10 mouse cellular contexts compared by ENCODE assay signal in genomic region chr7:19520032-19520431, GRCm38 (mm10). TPM values are rescaled to one million over a fixed set of nuclear protein-coding genes. Genes with fewer than 3 reads are reported as not detected.
DNase-seq lines count a peak whose midpoint lies in the region; ATAC-seq and TF ChIP-seq lines count a peak whose summit lies in the region.
"Had no signal": no experiment of that assay in that cellular context is flagged by ENCODE, and none has a peak within 500 bp of the region (broad histone marks: within the 10 kb centered on the region; RNA-seq: fewer than 3 reads in every experiment).

No protein-coding gene starts in this region.

- no peak for ATAC-seq in heart, postnatal 0 days (ENCODE audit: insufficient read depth, low read depth)
- ATAC-seq in embryonic facial prominence, embryonic 14.5 days (ENCODE audit: low read depth): no peak
- ATAC-seq in granulocyte monocyte progenitor cell, adult 5-6 weeks (replicated peaks; ENCODE audit: poor library complexity, severe bottlenecking): no peak

- peak overlapping the region; percentile 59 for H3K4me2 ChIP-seq in heart, postnatal 0 days (ENCODE audit: low read depth, low read length)
- H3K4me2 ChIP-seq in embryonic facial prominence, embryonic 14.5 days (ENCODE audit: low read depth, low read length): peak overlapping the region; percentile 43

- no peak for TF ChIP-seq EP300 in heart, postnatal 0 days (IDR thresholded peaks at IDR 0.05; ENCODE audit: low read depth)

- H3K27ac ChIP-seq in heart, postnatal 0 days (ENCODE audit: low read depth): no peak overlapping the region
- H3K27ac ChIP-seq in embryonic facial prominence, embryonic 14.5 days (replicated peaks; ENCODE audit: low read depth, low read length): no peak overlapping the region
- H3K27ac ChIP-seq in limb, embryonic 10.5 days: peak overlapping the region; percentile 47; the same call in 1 of the 2 replicates
- H3K27ac ChIP-seq: left cerebral cortex, adult 2 months had no signal

- peak overlapping the region; percentile 41; the same call in 1 of the 2 replicates for H3K9ac ChIP-seq in heart, postnatal 0 days (replicated peaks; ENCODE audit: low read depth, low read length)
- H3K9ac ChIP-seq in embryonic facial prominence, embryonic 14.5 days (ENCODE audit: low read depth, low read length): peak overlapping the region; percentile 53

- H3K4me3 ChIP-seq in heart, postnatal 0 days (ENCODE audit: low read depth, low read length): peak overlapping the region; percentile 34
- H3K4me3 ChIP-seq in embryonic facial prominence, embryonic 14.5 days (ENCODE audit: low read depth, low read length): peak overlapping the region; percentile 14; the same call in 1 of the 2 replicates
- peak overlapping the region; percentile 42 for H3K4me3 ChIP-seq in limb, embryonic 10.5 days
- H3K4me3 ChIP-seq: left cerebral cortex, adult 2 months had no signal

- peaks cover 18% of the 10 kb centered on the region for H3K4me1 ChIP-seq in heart, postnatal 0 days (ENCODE audit: control insufficient read depth, insufficient read depth)
- peaks cover 8% of the 10 kb centered on the region for H3K4me1 ChIP-seq in embryonic facial prominence, embryonic 14.5 days (ENCODE audit: control insufficient read depth, insufficient read depth, low read length)
- peaks cover 46% of the 10 kb centered on the region for H3K4me1 ChIP-seq in limb, embryonic 10.5 days

- H3K36me3 ChIP-seq in heart, postnatal 0 days (replicated peaks; ENCODE audit: control insufficient read depth, insufficient read depth, low read length): no peaks in the 10 kb centered on the region
- no peaks in the 10 kb centered on the region for H3K36me3 ChIP-seq in embryonic facial prominence, embryonic 14.5 days (ENCODE audit: control insufficient read depth, insufficient read depth, low read length)
- H3K36me3 ChIP-seq in limb, embryonic 10.5 days: no peaks in the 10 kb centered on the region

- intact Hi-C loops in heart, postnatal 25 days (cut with DNase I): no loop called here

- H3K9me3 ChIP-seq in heart, postnatal 0 days (replicated peaks; ENCODE audit: control insufficient read depth, low read length): no peaks in the 10 kb centered on the region
- H3K9me3 ChIP-seq in embryonic facial prominence, embryonic 14.5 days (ENCODE audit: control insufficient read depth, low read length): no peaks in the 10 kb centered on the region
- H3K9me3 ChIP-seq in limb, embryonic 10.5 days (replicated peaks): no peaks in the 10 kb centered on the region

- 7% methylated on average over 23 of the region's 23 CpGs for WGBS in heart, postnatal 0 days
- 11% methylated on average over 15 of the region's 23 CpGs for WGBS in embryonic facial prominence, embryonic 14.5 days
- WGBS in limb, embryonic 10.5 days: 4% methylated on average over 23 of the region's 23 CpGs

- no peak for DNase-seq in heart, postnatal 0 days (ENCODE audit: low spot score)
- no peak for DNase-seq in heart, postnatal 25 days (ENCODE audit: low spot score)
- no peak for DNase-seq in embryonic facial prominence, embryonic 14.5 days (ENCODE audit: low spot score)
- DNase-seq in limb, embryonic 10.5 days (ENCODE audit: low spot score): peak; percentile 61
- DNase-seq in neural tube, embryonic 10.5 days (ENCODE audit: extremely low spot score, low spot score): peak; percentile 46
- no peak for DNase-seq in testis, postnatal 10 days (ENCODE audit: low spot score)
- no peak for DNase-seq in natural killer cell, adult 2 months (ENCODE audit: low spot score in 2 of 2)

- no peak for TF ChIP-seq CTCF in heart, postnatal 0 days (IDR thresholded peaks at IDR 0.05; ENCODE audit: low read depth)

- peaks cover 86% of the 10 kb centered on the region for H3K27me3 ChIP-seq in heart, postnatal 0 days (ENCODE audit: control insufficient read depth, insufficient read depth, low read length)
- peaks cover 78% of the 10 kb centered on the region for H3K27me3 ChIP-seq in embryonic facial prominence, embryonic 14.5 days (replicated peaks; ENCODE audit: control insufficient read depth, insufficient read depth, low read length)
- peaks cover 91% of the 10 kb centered on the region for H3K27me3 ChIP-seq in limb, embryonic 10.5 days (ENCODE audit: low read depth, poor library complexity, severe bottlenecking)
- H3K27me3 ChIP-seq: CH12.LX had no signal

RNA-seq across cellular contexts. Expression of gene Nkpd1, which starts 2.4 kb away (rescaled TPM):
- not detected in 2 replicates for total RNA-seq in heart, postnatal 0 days (2014; rRNA removed; ENCODE audit: low replicate concordance)
- polyA plus RNA-seq in heart, postnatal 0 days (2015; fragmentation: Nextera tagmentation; extraction: Ambion mirVana): not detected in 2 replicates
- not detected for total RNA-seq in heart, postnatal 25 days (2021)
- 0.14 and 0.42 TPM in 2 replicates for polyA plus RNA-seq in embryonic facial prominence, embryonic 14.5 days (2014; fragmentation: Nextera tagmentation; extraction: Ambion mirVana)
- polyA plus RNA-seq in limb, embryonic 10.5 days (2016; fragmentation: Nextera tagmentation; extraction: Ambion mirVana): 0.10 and 0.11 TPM in 2 replicates
- not detected in 2 replicates for total RNA-seq in granulocyte monocyte progenitor cell, adult 5-6 weeks (2014; fragmentation: Nextera tagmentation)
- total RNA-seq in granulocyte monocyte progenitor cell, adult 5-6 weeks (2017): not detected in 2 replicates

RNA-seq across cellular contexts. Expression of gene Trappc6a, which starts 11.8 kb away (rescaled TPM):
- 65.1 and 84.9 TPM in 2 replicates for total RNA-seq in heart, postnatal 0 days (2014; rRNA removed; ENCODE audit: low replicate concordance)
- polyA plus RNA-seq in heart, postnatal 0 days (2015; fragmentation: Nextera tagmentation; extraction: Ambion mirVana): 79.5 and 83.3 TPM in 2 replicates
- total RNA-seq in heart, postnatal 25 days (2021): 10 to 100 TPM; 35.6 to 35.9 TPM
- polyA plus RNA-seq in embryonic facial prominence, embryonic 14.5 days (2014; fragmentation: Nextera tagmentation; extraction: Ambion mirVana): 61.8 and 67.3 TPM in 2 replicates
- polyA plus RNA-seq in limb, embryonic 10.5 days (2016; fragmentation: Nextera tagmentation; extraction: Ambion mirVana): 74.0 and 90.5 TPM in 2 replicates
- 75.3 and 83.4 TPM in 2 replicates for total RNA-seq in granulocyte monocyte progenitor cell, adult 5-6 weeks (2014; fragmentation: Nextera tagmentation)
- 28.2 and 30.6 TPM in 2 replicates for total RNA-seq in granulocyte monocyte progenitor cell, adult 5-6 weeks (2017)

RNA-seq across cellular contexts. Expression of gene Bloc1s3, which starts 11.9 kb away (rescaled TPM):
- 9.3 and 11.9 TPM in 2 replicates for total RNA-seq in heart, postnatal 0 days (2014; rRNA removed; ENCODE audit: low replicate concordance)
- 1.2 TPM in 2 replicates for polyA plus RNA-seq in heart, postnatal 0 days (2015; fragmentation: Nextera tagmentation; extraction: Ambion mirVana)
- 1 to 10 TPM; 2.3 to 2.4 TPM for total RNA-seq in heart, postnatal 25 days (2021)
- 0.74 and 0.93 TPM in 2 replicates for polyA plus RNA-seq in embryonic facial prominence, embryonic 14.5 days (2014; fragmentation: Nextera tagmentation; extraction: Ambion mirVana)
- polyA plus RNA-seq in limb, embryonic 10.5 days (2016; fragmentation: Nextera tagmentation; extraction: Ambion mirVana): 2.3 and 2.4 TPM in 2 replicates
- total RNA-seq in granulocyte monocyte progenitor cell, adult 5-6 weeks (2014; fragmentation: Nextera tagmentation): 3.1 and 4.5 TPM in 2 replicates
- total RNA-seq in granulocyte monocyte progenitor cell, adult 5-6 weeks (2017): 0.60 and 1.0 TPM in 2 replicates

RNA-seq across cellular contexts. Expression of gene Ppp1r37, which starts 42.8 kb away (rescaled TPM):
- total RNA-seq in heart, postnatal 0 days (2014; rRNA removed; ENCODE audit: low replicate concordance): 40.6 and 53.3 TPM in 2 replicates
- polyA plus RNA-seq in heart, postnatal 0 days (2015; fragmentation: Nextera tagmentation; extraction: Ambion mirVana): 11.4 and 12.6 TPM in 2 replicates
- 10 to 100 TPM; 48.0 to 52.3 TPM for total RNA-seq in heart, postnatal 25 days (2021)
- polyA plus RNA-seq in embryonic facial prominence, embryonic 14.5 days (2014; fragmentation: Nextera tagmentation; extraction: Ambion mirVana): 4.9 and 5.7 TPM in 2 replicates
- 25.9 and 27.2 TPM in 2 replicates for polyA plus RNA-seq in limb, embryonic 10.5 days (2016; fragmentation: Nextera tagmentation; extraction: Ambion mirVana)
- total RNA-seq in granulocyte monocyte progenitor cell, adult 5-6 weeks (2014; fragmentation: Nextera tagmentation): 29.7 and 32.3 TPM in 2 replicates
- 11.9 and 17.8 TPM in 2 replicates for total RNA-seq in granulocyte monocyte progenitor cell, adult 5-6 weeks (2017)

RNA-seq across cellular contexts. Expression of gene Exoc3l2, which starts 56.9 kb away (rescaled TPM):
- total RNA-seq in heart, postnatal 0 days (2014; rRNA removed; ENCODE audit: low replicate concordance): 1.9 and 3.5 TPM in 2 replicates
- polyA plus RNA-seq in heart, postnatal 0 days (2015; fragmentation: Nextera tagmentation; extraction: Ambion mirVana): 0.49 and 0.62 TPM in 2 replicates
- 1 to 10 TPM; 1.2 to 1.3 TPM for total RNA-seq in heart, postnatal 25 days (2021)
- 1.4 and 1.7 TPM in 2 replicates for polyA plus RNA-seq in embryonic facial prominence, embryonic 14.5 days (2014; fragmentation: Nextera tagmentation; extraction: Ambion mirVana)
- 1.2 and 1.7 TPM in 2 replicates for polyA plus RNA-seq in limb, embryonic 10.5 days (2016; fragmentation: Nextera tagmentation; extraction: Ambion mirVana)
- 1.0 and 2.5 TPM in 2 replicates for total RNA-seq in granulocyte monocyte progenitor cell, adult 5-6 weeks (2014; fragmentation: Nextera tagmentation)
- total RNA-seq in granulocyte monocyte progenitor cell, adult 5-6 weeks (2017): 0.95 TPM in 1 of 2 replicates, not detected in the other

Comparison
In these comparisons a context has a peak if more than half of its experiments do, and no peak if none do; other contexts are left out.
1. DNase-seq: peak in limb, embryonic 10.5 days (single experiment) and neural tube, embryonic 10.5 days (single experiment); none in heart, postnatal 0 days (single experiment), heart, postnatal 25 days (single experiment), embryonic facial prominence, embryonic 14.5 days (single experiment), testis, postnatal 10 days (single experiment) and natural killer cell, adult 2 months (0 of 2).
2. Peak in every context shown above with its lines, with median percentiles within 50 percentile points of each other: H3K4me3 ChIP-seq.